Mouse (Mus musculus): ENCODE measurements around the gene Gga1.
"Not testable (repeated sequence)": the region's sequence is repeated elsewhere in the genome, so short reads cannot be mapped to it uniquely, and the experiment has no call there.

The Gga1 gene

GRCm38 (mm10) chr15:78877810-78878390, 910 bp downstream of the Gga1 start:
- peak in 1 of 2 experiments; percentile 34 for DNase-seq

GRCm38 (mm10) chr15:78878792-78879516, 2.0 kb downstream of the Gga1 start:
- not testable (repeated sequence) for DNase-seq

GRCm38 (mm10) chr15:78880432-78880831, 3.4 kb downstream of the Gga1 start:
- DNase-seq: no peak

- DNase-seq: no peak
Measured at GRCm38 (mm10) chr15:78881828-78882227, 4.8 kb downstream of the Gga1 start.

- no peak for DNase-seq
Measured at GRCm38 (mm10) chr15:78889401-78889853, 12.4 kb downstream of the Gga1 start.

GRCm38 (mm10) chr15:78892440-78892839, 15.4 kb downstream of the Gga1 start:
- DNase-seq: no peak

GRCm38 (mm10) chr15:78894726-78895125, 17.7 kb downstream of the Gga1 start:
- DNase-seq: no peak

- DNase-seq: no peak
Measured at GRCm38 (mm10) chr15:78895741-78896140, 18.8 kb downstream of the Gga1 start.

- DNase-seq: no peak
Measured at GRCm38 (mm10) chr15:78896149-78896548, 19.2 kb downstream of the Gga1 start.

- DNase-seq: no peak
Measured at GRCm38 (mm10) chr15:78897488-78897887, 20.5 kb downstream of the Gga1 start.

- no peak for DNase-seq
Measured at GRCm38 (mm10) chr15:78898507-78899001, 21.6 kb downstream of the Gga1 start.

GRCm38 (mm10) chr15:78899409-78899739, 22.4 kb downstream of the Gga1 start, which contains the start of gene Gm49510:
Gene Gm49510, plus strand, starts transcription at chr15:78899667.
- DNase-seq: no peak

- DNase-seq: peak; percentile 39 to 50
Measured at GRCm38 (mm10) chr15:78899740-78900584, 23.0 kb downstream of the Gga1 start, which contains the start of gene Sh3bp1. Gene Sh3bp1, plus strand, starts transcription at chr15:78899768.

GRCm38 (mm10) chr15:78900585-78901421, 23.8 kb downstream of the Gga1 start:
- no peak for DNase-seq

GRCm38 (mm10) chr15:78901422-78901789, 24.4 kb downstream of the Gga1 start:
- no peak for DNase-seq

GRCm38 (mm10) chr15:78903243-78903642, 26.3 kb downstream of the Gga1 start:
- DNase-seq: peak; percentile 84 to 90

- DNase-seq: no peak
Measured at GRCm38 (mm10) chr15:78908399-78908798, 31.4 kb downstream of the Gga1 start.

GRCm38 (mm10) chr15:78908982-78909381, 32.0 kb downstream of the Gga1 start:
- DNase-seq: no peak

GRCm38 (mm10) chr15:78912040-78912439, 35.0 kb downstream of the Gga1 start:
- peak; percentile 54 to 59 for DNase-seq

- peak; percentile 97 to 98 for DNase-seq
Measured at GRCm38 (mm10) chr15:78913632-78914090, 36.7 kb downstream of the Gga1 start, which contains the start of gene Pdxp. Gene Pdxp, plus strand, starts transcription at chr15:78913919.

- peak; percentile 67 to 71 for DNase-seq
Measured at GRCm38 (mm10) chr15:78914091-78914822, 37.3 kb downstream of the Gga1 start.

Data from cerebellum, postnatal 36 days (tissue).